Mouse (Mus musculus): ENCODE measurements around the gene Scyl1.

GRCm38 (mm10) chr19:5758878-5759403 is 12.3 kb downstream of the Scyl1 start:
- no peak for TF ChIP-seq CTCF (IDR thresholded peaks at IDR 0.05)
- TF ChIP-seq EP300 (IDR thresholded peaks at IDR 0.05): no peak
